Mouse (Mus musculus) layer of hippocampus, postnatal 25 days (tissue): Measurements from ENCODE around the gene Olfr46. TPM values are rescaled to one million over a fixed set of nuclear protein-coding genes. Genes with fewer than 3 reads are reported as not detected.
"Not testable (repeated sequence)": the region's sequence is repeated elsewhere in the genome, so short reads cannot be mapped to it uniquely, and the experiment has no call there.

Source experiments
- DNase-seq, 2 experiments: peaks; one replicate each; pipeline ENCODE4 v3.0.0; 2022; ENCODE audit warnings: mixed read lengths in 2 of 2, low spot score in 1 of 2; ENCODE audit errors: extremely low spot score in 1 of 2
- total RNA-seq, 2 experiments: library from RNA; stranded (reverse); gene quantifications; 2 replicates each; pipeline ENCODE4 v1.2.3; 2021

Olfr46 gene
- under 1 TPM; 0.30 to 0.45 TPM for total RNA-seq

GRCm38 (mm10) chr7:140600969-140601368 is at the start of gene Olfr46:
Olfr46 (plus strand) TSS chr7:140601269.
- not testable (repeated sequence) for DNase-seq

- DNase-seq, result no peak
Measured at GRCm38 (mm10) chr7:140567586-140567985, 33.5 kb upstream of the Olfr46 start, which contains the start of gene Olfr538. Olfr538 (plus strand) TSS chr7:140567886.

GRCm38 (mm10) chr7:140628670-140629069 is 27.6 kb downstream of the Olfr46 start, which contains the start of gene Olfr61:
Olfr61 (plus strand) TSS chr7:140628970.
- not testable (repeated sequence) for DNase-seq

- no peak for DNase-seq
Measured at GRCm38 (mm10) chr7:140630559-140630958, 29.5 kb downstream of the Olfr46 start.

- DNase-seq, result no peak
Measured at GRCm38 (mm10) chr7:140646152-140646551, 45.1 kb downstream of the Olfr46 start, which contains the start of gene Olfr53. Olfr53 (plus strand) TSS chr7:140646452.

GRCm38 (mm10) chr7:140659630-140660029 is 58.6 kb downstream of the Olfr46 start, which contains the start of gene Olfr539:
Olfr539 (plus strand) TSS chr7:140659930.
- no peak for DNase-seq

Other genes with a start within 250 kb of the Olfr46 start
- not detected for gene Olfr60, start 239.6 kb upstream of the Olfr46 start, total RNA-seq
- not detected for gene Olfr530, start 224.9 kb upstream of the Olfr46 start, total RNA-seq
- not detected for gene Olfr531, start 198.4 kb upstream of the Olfr46 start, total RNA-seq
- gene Olfr532, start 179.6 kb upstream of the Olfr46 start, total RNA-seq, result not detected
- gene Olfr533, start 137.9 kb upstream of the Olfr46 start, total RNA-seq, result not detected
- under 1 TPM; 0.07 to 0.19 TPM for gene Olfr535, start 117.1 kb upstream of the Olfr46 start, total RNA-seq
- not detected for gene Olfr536, start 93.9 kb upstream of the Olfr46 start, total RNA-seq
- gene Olfr538, start 33.4 kb upstream of the Olfr46 start, total RNA-seq, result not detected
- not detected for gene Olfr61, start 27.7 kb downstream of the Olfr46 start, total RNA-seq
- gene Olfr53, start 45.2 kb downstream of the Olfr46 start, total RNA-seq, result not detected
- gene Olfr539, start 58.7 kb downstream of the Olfr46 start, total RNA-seq, result under 1 TPM; 0.10 to 0.21 TPM
- under 1 TPM in 1 of 2 experiments, not detected in 1; 0.23 TPM for gene Olfr45, start 80.7 kb downstream of the Olfr46 start, total RNA-seq
- not detected for gene Olfr541, start 96.0 kb downstream of the Olfr46 start, total RNA-seq
- gene Cyp2e1, start 162.5 kb downstream of the Olfr46 start, total RNA-seq, result not detected
- gene Syce1, start 186.6 kb downstream of the Olfr46 start, total RNA-seq, result not detected
- 10 to 100 TPM; 11.6 to 13.6 TPM for gene Zfp941, start 220.9 kb downstream of the Olfr46 start, total RNA-seq
- gene Urah, start 233.7 kb downstream of the Olfr46 start, total RNA-seq, result 1 to 10 TPM; 1.6 to 1.7 TPM
- gene Scgb1c1, start 244.3 kb downstream of the Olfr46 start, total RNA-seq, result not detected
- not detected for gene Odf3, start 246.5 kb downstream of the Olfr46 start, total RNA-seq